Mouse (Mus musculus) forebrain, postnatal 0 days (tissue): ENCODE measurements around the gene Pkdrej. TPM values are rescaled to one million over a fixed set of nuclear protein-coding genes. Genes with fewer than 3 reads are reported as not detected.
A peak's percentile ranks its signal among the peaks of the same experiment; 100 is the strongest.

Experiments
- ATAC-seq: fragments of 200-750 bp; cut with Nextera tagmentation; 2 replicates; pipeline ENCODE4 v1.8.0; 2017; ENCODE audit warnings: mild to moderate bottlenecking, moderate library complexity
- DNase-seq: peaks from one replicate; pipeline ENCODE4 v3.0.0-alpha.2; 2015
- H3K27ac ChIP-seq: fragments of 300-500 bp; sonication (generic); 2 replicates; pipeline ENCODE4 v1.5.1; 2014; ENCODE audit warnings: low read depth, mild to moderate bottlenecking, antibody characterized with exemption, low read length, moderate library complexity, mixed read lengths
- H3K27me3 ChIP-seq: fragments of 300-500 bp; sonication (generic); 2 replicates; pipeline ENCODE4 v1.6.1; 2014; ENCODE audit warnings: mild to moderate bottlenecking, low read length, mixed read lengths; ENCODE audit not compliant: insufficient read depth
- H3K36me3 ChIP-seq: fragments of 300-500 bp; sonication (generic); 2 replicates; pipeline ENCODE4 v1.6.1; 2014; ENCODE audit warnings: mild to moderate bottlenecking, moderate library complexity; ENCODE audit not compliant: insufficient read depth
- H3K4me1 ChIP-seq: fragments of 300-500 bp; sonication (generic); 2 replicates; pipeline ENCODE4 v1.6.1; 2014; ENCODE audit warnings: antibody characterized with exemption; ENCODE audit not compliant: insufficient read depth
- H3K4me2 ChIP-seq: fragments of 300-500 bp; sonication (generic); 2 replicates; pipeline ENCODE4 v1.6.1; 2014; ENCODE audit warnings: low read depth, mild to moderate bottlenecking, moderate library complexity
- H3K4me3 ChIP-seq: fragments of 300-500 bp; sonication (generic); 2 replicates; pipeline ENCODE4 v1.5.1; 2014; ENCODE audit warnings: low read depth, low read length, mixed read lengths
- H3K9ac ChIP-seq: fragments of 300-500 bp; sonication (generic); 2 replicates; pipeline ENCODE4 v1.6.1; 2014; ENCODE audit warnings: mild to moderate bottlenecking
- H3K9me3 ChIP-seq: fragments of 300-500 bp; sonication (generic); 2 replicates; pipeline ENCODE4 v1.6.1; 2016; ENCODE audit warnings: low read length
- CTCF ChIP-seq: sonication (generic); IDR thresholded peaks from 2 replicates; pipeline ENCODE4 v1.5.1; 2016; ENCODE audit warnings: antibody characterized with exemption, control low read depth, low read depth
- WGBS: fragments of 180-500 bp; shearing (Covaris S2); extraction: QIAGEN DNeasy Blood & Tissue Kit; methylation state at CpG from one replicate; pipeline ENCODE4 v1.1.7; 2014; 5-methylcytosine and 5-hydroxymethylcytosine counted together
- polyA plus RNA-seq: library from polyadenylated mRNA; unstranded; fragments of >200 nt; fragmentation: Nextera tagmentation; extraction: Ambion mirVana; gene quantifications from 2 replicates; pipeline ENCODE4 v1.2.1, GENCODE M21; 2015
- total RNA-seq: library from RNA; depleted of rRNA; stranded (reverse); fragments of >200 nt; gene quantifications from 2 replicates; pipeline ENCODE4 v1.2.3, GENCODE M21; 2014

Pkdrej gene
- total and polyA plus RNA-seq, 2 experiments from 2014 or later, result 0.12 to 0.14 TPM

GRCm38 (mm10) chr15:85795516-85795915, 26.0 kb downstream of the Pkdrej start:
- DNase-seq (no peak), ATAC-seq (no peak)
- no peak overlapping the region for H3K4me2 ChIP-seq
- no peaks in the 10 kb centered on the region for H3K27me3 ChIP-seq
- H3K9me3 ChIP-seq, result no peaks in the 10 kb centered on the region
- 83% methylated on average over 6 of the region's 6 CpGs for WGBS
- no peak overlapping the region for H3K4me3 ChIP-seq
- H3K36me3 ChIP-seq, result no peaks in the 10 kb centered on the region
- no peak overlapping the region for H3K27ac ChIP-seq
- H3K9ac ChIP-seq, result no peak overlapping the region
- no peaks in the 10 kb centered on the region for H3K4me1 ChIP-seq
- TF ChIP-seq CTCF, result no peak

- 58% methylated on average over 1 of the region's 1 CpGs for WGBS
- no peak for TF ChIP-seq CTCF
- H3K36me3 ChIP-seq, result no peaks in the 10 kb centered on the region
- H3K4me2 ChIP-seq, result no peak overlapping the region
- H3K9me3 ChIP-seq, result no peaks in the 10 kb centered on the region
- no peaks in the 10 kb centered on the region for H3K4me1 ChIP-seq
- no peak overlapping the region for H3K9ac ChIP-seq
- no peak overlapping the region for H3K27ac ChIP-seq
- no peak overlapping the region for H3K4me3 ChIP-seq
- no peaks in the 10 kb centered on the region for H3K27me3 ChIP-seq
- no peak; the same call in 1 of the 2 replicates for ATAC-seq
- DNase-seq, result peak; percentile 55
Measured at GRCm38 (mm10) chr15:85792819-85793218, 28.7 kb downstream of the Pkdrej start.

- Histone ChIP-seq H3K9me3 (no peaks in the 10 kb centered on the region), H3K4me1 (no peaks in the 10 kb centered on the region), H3K36me3 (no peaks in the 10 kb centered on the region), H3K4me2 (no peak overlapping the region), H3K9ac (no peak overlapping the region), H3K27ac (no peak overlapping the region), H3K4me3 (no peak overlapping the region), H3K27me3 (no peaks in the 10 kb centered on the region)
- no peak for ATAC-seq
- DNase-seq, result no peak
- TF ChIP-seq CTCF, result no peak
- WGBS, result 89% methylated on average over 4 of the region's 4 CpGs
Measured at GRCm38 (mm10) chr15:85791449-85791848, 30.1 kb downstream of the Pkdrej start.

GRCm38 (mm10) chr15:85788633-85789032, 32.9 kb downstream of the Pkdrej start:
- Histone ChIP-seq H3K36me3 (no peaks in the 10 kb centered on the region), H3K4me2 (no peak overlapping the region), H3K4me1 (no peaks in the 10 kb centered on the region), H3K9ac (no peak overlapping the region), H3K27ac (no peak overlapping the region), H3K4me3 (no peak overlapping the region), H3K27me3 (no peaks in the 10 kb centered on the region), H3K9me3 (no peaks in the 10 kb centered on the region)
- 79% methylated on average over 16 of the region's 16 CpGs for WGBS
- TF ChIP-seq CTCF, result no peak
- DNase-seq, result no peak
- no peak for ATAC-seq

- ATAC-seq (no peak), DNase-seq (no peak)
- WGBS, result 90% methylated on average over 4 of the region's 4 CpGs
- Histone ChIP-seq H3K4me2 (no peak overlapping the region), H3K9me3 (no peaks in the 10 kb centered on the region), H3K27me3 (no peaks in the 10 kb centered on the region), H3K4me1 (no peaks in the 10 kb centered on the region), H3K4me3 (no peak overlapping the region), H3K36me3 (no peaks in the 10 kb centered on the region), H3K9ac (no peak overlapping the region), H3K27ac (no peak overlapping the region)
- TF ChIP-seq CTCF, result no peak
Measured at GRCm38 (mm10) chr15:85788051-85788450, 33.5 kb downstream of the Pkdrej start.

- no peak for TF ChIP-seq CTCF
- no peak for DNase-seq
- WGBS, result 94% methylated on average over 6 of the region's 6 CpGs
- Histone ChIP-seq H3K4me2 (no peak overlapping the region), H3K27ac (no peak overlapping the region), H3K9me3 (no peaks in the 10 kb centered on the region), H3K27me3 (no peaks in the 10 kb centered on the region), H3K4me3 (no peak overlapping the region), H3K36me3 (no peaks in the 10 kb centered on the region), H3K9ac (no peak overlapping the region), H3K4me1 (no peaks in the 10 kb centered on the region)
- ATAC-seq, result no peak
Measured at GRCm38 (mm10) chr15:85787482-85787881, 34.1 kb downstream of the Pkdrej start.

GRCm38 (mm10) chr15:85786711-85787110, 34.8 kb downstream of the Pkdrej start:
- ATAC-seq (no peak), DNase-seq (no peak)
- Histone ChIP-seq H3K9me3 (no peaks in the 10 kb centered on the region), H3K4me2 (no peak overlapping the region), H3K36me3 (no peaks in the 10 kb centered on the region), H3K4me1 (no peaks in the 10 kb centered on the region), H3K9ac (no peak overlapping the region), H3K27ac (no peak overlapping the region), H3K4me3 (no peak overlapping the region), H3K27me3 (no peaks in the 10 kb centered on the region)
- WGBS, result 64% methylated on average over 5 of the region's 5 CpGs
- TF ChIP-seq CTCF, result no peak

- H3K27ac ChIP-seq, result no peak overlapping the region
- WGBS, result 85% methylated on average over 3 of the region's 3 CpGs
Measured at GRCm38 (mm10) chr15:85784341-85784740, 37.2 kb downstream of the Pkdrej start.

More at GRCm38 (mm10) chr15:85784341-85784740, 37.2 kb downstream of the Pkdrej start:
- H3K9me3 ChIP-seq, result no peaks in the 10 kb centered on the region
- TF ChIP-seq CTCF, result no peak
- H3K36me3 ChIP-seq, result no peaks in the 10 kb centered on the region
- no peak overlapping the region for H3K4me3 ChIP-seq
- no peak overlapping the region for H3K4me2 ChIP-seq
- H3K9ac ChIP-seq, result no peak overlapping the region
- ATAC-seq (no peak), DNase-seq (no peak)
- H3K27me3 ChIP-seq, result no peaks in the 10 kb centered on the region
- H3K4me1 ChIP-seq, result no peaks in the 10 kb centered on the region
